In the genomic region with DNA sequence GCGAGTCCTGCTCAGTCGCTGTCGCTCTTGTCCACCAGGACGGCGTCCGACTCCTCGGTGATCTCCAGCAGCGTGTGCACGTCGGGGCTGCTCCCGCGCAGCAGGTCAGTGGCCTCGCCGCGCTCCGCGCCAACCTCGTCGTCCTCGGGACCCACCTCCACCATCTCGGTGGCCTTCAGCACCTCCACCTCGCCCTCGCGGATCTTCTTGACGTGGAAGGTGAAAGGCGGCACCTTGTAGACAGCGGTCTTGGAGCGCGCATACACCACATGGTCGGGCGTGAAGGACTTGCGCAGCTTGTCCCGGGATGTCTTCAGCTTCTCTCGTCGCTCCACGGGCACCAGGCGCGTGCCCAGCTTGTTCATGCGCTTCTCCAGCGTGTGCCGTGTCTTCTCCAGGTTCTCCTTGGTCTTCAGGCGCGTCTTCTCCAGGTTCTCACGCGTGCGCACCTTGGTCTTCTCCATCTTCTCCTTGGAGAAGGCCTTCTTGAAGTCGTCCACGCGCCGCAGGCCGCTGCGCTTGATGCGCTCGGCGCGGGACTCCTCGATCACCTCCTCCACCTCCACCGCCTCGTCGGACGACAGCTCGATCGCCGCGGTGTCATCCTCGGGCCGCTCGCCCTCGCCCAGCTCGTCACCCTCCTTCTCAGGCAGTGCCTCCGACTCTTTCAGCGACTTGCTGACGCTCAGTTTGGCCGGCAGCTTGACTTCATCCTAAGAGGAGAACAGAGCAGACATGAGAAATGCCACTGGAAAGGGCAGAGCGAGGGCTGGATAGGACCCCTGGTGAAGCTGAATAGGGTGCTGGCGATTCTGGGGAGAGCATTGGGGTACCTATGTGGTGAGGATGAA, we compare ENCODE assay signal across 8 mouse cellular contexts. TPM values are rescaled to one million over a fixed set of nuclear protein-coding genes. Genes with fewer than 3 reads are reported as not detected.
DNase-seq lines count a peak whose midpoint lies in the region; ATAC-seq lines count a peak whose summit lies in the region.

No protein-coding gene starts in this region.

- DNase-seq in heart, embryonic 10.5 days (ENCODE audit: low spot score), result no peak
- no peak for DNase-seq in heart, adult 9 months (ENCODE audit: low spot score in 2 of 2)
- DNase-seq in ZHBTc4 (ENCODE audit: low read depth, low spot score), result peak; percentile 55
- no peak for DNase-seq in T-cell, adult 2 months (ENCODE audit: low spot score)
- no peak for DNase-seq in embryo, embryonic 11 days

- peaks cover 53% of the 10 kb centered on the region for H3K4me1 ChIP-seq in heart, embryonic 10.5 days
- H3K4me1 ChIP-seq in hindbrain, embryonic 13.5 days (replicated peaks), result peaks cover 11% of the 10 kb centered on the region
- H3K4me1 ChIP-seq in midbrain, embryonic 15.5 days, result peaks cover 21% of the 10 kb centered on the region

- no peak for ATAC-seq in hindbrain, embryonic 13.5 days (ENCODE audit: low FRiP score)
- no peak; the same call in 1 of the 2 replicates for ATAC-seq in midbrain, embryonic 15.5 days (replicated peaks)
- ATAC-seq in cerebellum, adult (ENCODE audit: insufficient number of reproducible peaks, low FRiP score, low TSS enrichment), result no peak

- no peaks in the 10 kb centered on the region for H3K9me3 ChIP-seq in heart, embryonic 10.5 days
- H3K9me3 ChIP-seq in hindbrain, embryonic 13.5 days, result no peaks in the 10 kb centered on the region
- no peaks in the 10 kb centered on the region for H3K9me3 ChIP-seq in midbrain, embryonic 15.5 days

- peaks cover 24% of the 10 kb centered on the region for H3K27me3 ChIP-seq in heart, embryonic 10.5 days (ENCODE audit: insufficient read depth, poor library complexity, severe bottlenecking)
- H3K27me3 ChIP-seq in hindbrain, embryonic 13.5 days, result peaks cover 39% of the 10 kb centered on the region
- peaks cover 26% of the 10 kb centered on the region for H3K27me3 ChIP-seq in midbrain, embryonic 15.5 days (replicated peaks)

- peak overlapping the region; percentile 36 for H3K9ac ChIP-seq in hindbrain, embryonic 13.5 days
- H3K9ac ChIP-seq in midbrain, embryonic 15.5 days, result no peak overlapping the region

- peak overlapping the region; percentile 48 for H3K4me2 ChIP-seq in hindbrain, embryonic 13.5 days
- H3K4me2 ChIP-seq in midbrain, embryonic 15.5 days, result peak overlapping the region; percentile 49

- peaks cover 46% of the 10 kb centered on the region for H3K36me3 ChIP-seq in heart, embryonic 10.5 days
- no peaks in the 10 kb centered on the region for H3K36me3 ChIP-seq in hindbrain, embryonic 13.5 days
- no peaks in the 10 kb centered on the region for H3K36me3 ChIP-seq in midbrain, embryonic 15.5 days (replicated peaks)

- H3K27ac ChIP-seq in heart, embryonic 10.5 days, result peak overlapping the region; percentile 22; the same call in 1 of the 2 replicates
- H3K27ac ChIP-seq in hindbrain, embryonic 13.5 days, result no peak overlapping the region
- no peak overlapping the region for H3K27ac ChIP-seq in midbrain, embryonic 15.5 days

- WGBS in heart, embryonic 10.5 days, result 26% methylated on average over 76 of the region's 76 CpGs
- 8% methylated on average over 76 of the region's 76 CpGs for WGBS in hindbrain, embryonic 13.5 days
- 9% methylated on average over 76 of the region's 76 CpGs for WGBS in midbrain, embryonic 15.5 days

- peak overlapping the region; percentile 46 for H3K4me3 ChIP-seq in heart, embryonic 10.5 days
- H3K4me3 ChIP-seq in hindbrain, embryonic 13.5 days, result peak overlapping the region; percentile 24
- peak overlapping the region; percentile 27 for H3K4me3 ChIP-seq in midbrain, embryonic 15.5 days

RNA-seq across cellular contexts. Expression of a gene that starts 11.8 kb away (rescaled TPM):
- polyA plus RNA-seq in heart, embryonic 10.5 days (2016; fragmentation: Nextera tagmentation; extraction: Ambion mirVana), result 139 and 252 TPM in 2 replicates
- 42.0 and 43.9 TPM in 2 replicates for polyA plus RNA-seq in hindbrain, embryonic 13.5 days (2015; fragmentation: Nextera tagmentation; extraction: Ambion mirVana)
- polyA plus RNA-seq in midbrain, embryonic 15.5 days (2015; fragmentation: Nextera tagmentation; extraction: Ambion mirVana), result 47.9 and 50.8 TPM in 2 replicates

RNA-seq across cellular contexts. Expression of a gene that starts 19.5 kb away (rescaled TPM):
- polyA plus RNA-seq in heart, embryonic 10.5 days (2016; fragmentation: Nextera tagmentation; extraction: Ambion mirVana), result 33.7 and 41.5 TPM in 2 replicates
- polyA plus RNA-seq in hindbrain, embryonic 13.5 days (2015; fragmentation: Nextera tagmentation; extraction: Ambion mirVana), result 51.5 and 53.3 TPM in 2 replicates
- polyA plus RNA-seq in midbrain, embryonic 15.5 days (2015; fragmentation: Nextera tagmentation; extraction: Ambion mirVana), result 35.8 and 37.9 TPM in 2 replicates

RNA-seq across cellular contexts. Expression of a gene that starts 50.4 kb away (rescaled TPM):
- polyA plus RNA-seq in heart, embryonic 10.5 days (2016; fragmentation: Nextera tagmentation; extraction: Ambion mirVana), result 54.4 and 66.3 TPM in 2 replicates
- polyA plus RNA-seq in hindbrain, embryonic 13.5 days (2015; fragmentation: Nextera tagmentation; extraction: Ambion mirVana), result 108 and 110 TPM in 2 replicates
- 136 and 148 TPM in 2 replicates for polyA plus RNA-seq in midbrain, embryonic 15.5 days (2015; fragmentation: Nextera tagmentation; extraction: Ambion mirVana)
